Mouse (Mus musculus) neural tube, embryonic 14.5 days (tissue): ENCODE results near the gene Tril. TPM values are rescaled to one million over a fixed set of nuclear protein-coding genes. Genes with fewer than 3 reads are reported as not detected.

Experiments used
- ATAC-seq: fragments of 200-750 bp; cut with Nextera tagmentation; 2 replicates; pipeline ENCODE4 v1.8.0; 2017; ENCODE audit warnings: low read depth, mild to moderate bottlenecking, moderate TSS enrichment, moderate library complexity
- H3K27ac ChIP-seq: fragments of 300-500 bp; sonication (generic); 2 replicates; pipeline ENCODE4 v1.5.1; 2014; ENCODE audit warnings: low read depth, mild to moderate bottlenecking, control low read depth, low read length, moderate library complexity, mixed read lengths
- H3K27me3 ChIP-seq: fragments of 300-500 bp; sonication (generic); 2 replicates; pipeline ENCODE4 v1.6.1; 2014; ENCODE audit warnings: low read length; ENCODE audit not compliant: control insufficient read depth, insufficient read depth
- H3K36me3 ChIP-seq: fragments of 300-500 bp; sonication (generic); 2 replicates; pipeline ENCODE4 v1.6.1; 2014; ENCODE audit warnings: low read length, mixed read lengths; ENCODE audit not compliant: control insufficient read depth, insufficient read depth
- H3K4me1 ChIP-seq: fragments of 300-500 bp; sonication (generic); 2 replicates; pipeline ENCODE4 v1.6.1; 2014; ENCODE audit warnings: low read length; ENCODE audit not compliant: control insufficient read depth, insufficient read depth
- H3K4me2 ChIP-seq: fragments of 300-500 bp; sonication (generic); 2 replicates; pipeline ENCODE4 v1.6.1; 2014; ENCODE audit warnings: mild to moderate bottlenecking, low read depth, low read length, control low read depth
- H3K4me3 ChIP-seq: fragments of 300-500 bp; sonication (generic); 2 replicates; pipeline ENCODE4 v1.5.1; 2014; ENCODE audit warnings: low read depth, low read length, control low read depth, mixed read lengths
- H3K9ac ChIP-seq: fragments of 300-500 bp; sonication (generic); replicated peaks from 2 replicates; pipeline ENCODE4 v1.6.1; 2014; ENCODE audit warnings: low read depth, mild to moderate bottlenecking, control low read depth, low read length, mixed read lengths
- H3K9me3 ChIP-seq: fragments of 300-500 bp; sonication (generic); 2 replicates; pipeline ENCODE4 v1.6.1; 2016; ENCODE audit warnings: low read length; ENCODE audit not compliant: control insufficient read depth
- WGBS: fragments of 180-500 bp; shearing (Covaris S2); extraction: QIAGEN DNeasy Blood & Tissue Kit; methylation state at CpG from one replicate; pipeline ENCODE4 v1.1.7; 2014; 5-methylcytosine and 5-hydroxymethylcytosine counted together
- polyA plus RNA-seq: library from polyadenylated mRNA; unstranded; fragments of >200 nt; fragmentation: Nextera tagmentation; extraction: Ambion mirVana; gene quantifications from 2 replicates; pipeline ENCODE4 v1.2.1, GENCODE M21; 2014

Tril gene
- polyA plus RNA-seq, 1 experiment from 2014 or later = 9.2 TPM

- Histone ChIP-seq H3K36me3 (no peaks in the 10 kb centered on the region), H3K4me1 (peaks cover 2% of the 10 kb centered on the region; the same call in 1 of the 2 replicates), H3K27me3 (no peaks in the 10 kb centered on the region), H3K9me3 (no peaks in the 10 kb centered on the region), H3K4me2 (no peak overlapping the region), H3K27ac (no peak overlapping the region), H3K9ac (no peak overlapping the region), H3K4me3 (no peak overlapping the region)
- WGBS = 63% methylated on average over 4 of the region's 4 CpGs
- ATAC-seq = no peak
Observed at GRCm38 (mm10) chr6:53801269-53801892, 19.2 kb downstream of the Tril start.

- Histone ChIP-seq H3K36me3 (no peaks in the 10 kb centered on the region), H3K4me2 (no peak overlapping the region), H3K4me3 (no peak overlapping the region), H3K9me3 (no peaks in the 10 kb centered on the region), H3K9ac (no peak overlapping the region), H3K4me1 (no peaks in the 10 kb centered on the region), H3K27me3 (no peaks in the 10 kb centered on the region), H3K27ac (no peak overlapping the region)
- 77% methylated on average over 3 of the region's 3 CpGs for WGBS
- ATAC-seq = no peak
Observed at GRCm38 (mm10) chr6:53798865-53799264, 21.8 kb downstream of the Tril start.

GRCm38 (mm10) chr6:53796835-53797234 lies 23.8 kb downstream of the Tril start:
- H3K9me3 ChIP-seq = no peaks in the 10 kb centered on the region
- no peaks in the 10 kb centered on the region for H3K36me3 ChIP-seq
- no peak for ATAC-seq
- no peak overlapping the region for H3K27ac ChIP-seq
- H3K27me3 ChIP-seq = no peaks in the 10 kb centered on the region
- no peaks in the 10 kb centered on the region for H3K4me1 ChIP-seq
- H3K4me3 ChIP-seq = no peak overlapping the region
- H3K4me2 ChIP-seq = no peak overlapping the region
- H3K9ac ChIP-seq = no peak overlapping the region
- 83% methylated on average over 3 of the region's 3 CpGs for WGBS

- no peak for ATAC-seq
- no peaks in the 10 kb centered on the region for H3K27me3 ChIP-seq
- H3K27ac ChIP-seq = no peak overlapping the region
- no peaks in the 10 kb centered on the region for H3K36me3 ChIP-seq
- no peak overlapping the region for H3K9ac ChIP-seq
- H3K4me3 ChIP-seq = no peak overlapping the region
- no peaks in the 10 kb centered on the region for H3K9me3 ChIP-seq
- WGBS = 26% methylated on average over 5 of the region's 5 CpGs
- no peak overlapping the region for H3K4me2 ChIP-seq
- no peaks in the 10 kb centered on the region for H3K4me1 ChIP-seq
Observed at GRCm38 (mm10) chr6:53795788-53796187, 24.8 kb downstream of the Tril start.

GRCm38 (mm10) chr6:53795078-53795477 lies 25.6 kb downstream of the Tril start:
- 44% methylated on average over 11 of the region's 11 CpGs for WGBS

GRCm38 (mm10) chr6:53794323-53794971 lies 26.2 kb downstream of the Tril start:
- no peaks in the 10 kb centered on the region for H3K9me3 ChIP-seq
- H3K27ac ChIP-seq = no peak overlapping the region
- no peak overlapping the region for H3K9ac ChIP-seq
- no peak overlapping the region for H3K4me2 ChIP-seq
- ATAC-seq = peak; percentile 86
- H3K27me3 ChIP-seq = no peaks in the 10 kb centered on the region
- H3K36me3 ChIP-seq = no peaks in the 10 kb centered on the region
- 14% methylated on average over 17 of the region's 17 CpGs for WGBS
- H3K4me1 ChIP-seq = no peaks in the 10 kb centered on the region
- H3K4me3 ChIP-seq = no peak overlapping the region

More at GRCm38 (mm10) chr6:53795078-53795477, 25.6 kb downstream of the Tril start:
- Histone ChIP-seq H3K27ac (no peak overlapping the region), H3K27me3 (no peaks in the 10 kb centered on the region), H3K36me3 (no peaks in the 10 kb centered on the region), H3K4me1 (no peaks in the 10 kb centered on the region), H3K4me2 (no peak overlapping the region), H3K4me3 (no peak overlapping the region), H3K9ac (no peak overlapping the region), H3K9me3 (no peaks in the 10 kb centered on the region)
- ATAC-seq = no peak

- 46% methylated on average over 16 of the region's 16 CpGs for WGBS
- H3K36me3 ChIP-seq = no peaks in the 10 kb centered on the region
- no peak overlapping the region for H3K27ac ChIP-seq
- no peak overlapping the region for H3K4me3 ChIP-seq
- H3K4me2 ChIP-seq = no peak overlapping the region
- ATAC-seq = no peak
- no peaks in the 10 kb centered on the region for H3K4me1 ChIP-seq
- no peaks in the 10 kb centered on the region for H3K9me3 ChIP-seq
- no peak overlapping the region for H3K9ac ChIP-seq
- no peaks in the 10 kb centered on the region for H3K27me3 ChIP-seq
Observed at GRCm38 (mm10) chr6:53782880-53783539, 37.6 kb downstream of the Tril start.

- no peak for ATAC-seq
- Histone ChIP-seq H3K27me3 (no peaks in the 10 kb centered on the region), H3K9me3 (no peaks in the 10 kb centered on the region), H3K4me3 (no peak overlapping the region), H3K4me2 (no peak overlapping the region), H3K36me3 (no peaks in the 10 kb centered on the region), H3K27ac (no peak overlapping the region), H3K4me1 (no peaks in the 10 kb centered on the region), H3K9ac (no peak overlapping the region)
- 92% methylated on average over 5 of the region's 5 CpGs for WGBS
Observed at GRCm38 (mm10) chr6:53782273-53782672, 38.4 kb downstream of the Tril start.

- Histone ChIP-seq H3K27ac (no peak overlapping the region), H3K4me3 (no peak overlapping the region), H3K36me3 (no peaks in the 10 kb centered on the region), H3K4me2 (no peak overlapping the region), H3K4me1 (no peaks in the 10 kb centered on the region), H3K9me3 (no peaks in the 10 kb centered on the region), H3K27me3 (no peaks in the 10 kb centered on the region), H3K9ac (no peak overlapping the region)
- no peak for ATAC-seq
- 10% methylated on average over 4 of the region's 4 CpGs for WGBS
Observed at GRCm38 (mm10) chr6:53781171-53781570, 39.5 kb downstream of the Tril start.
